Mouse (Mus musculus) forebrain, embryonic 15.5 days (tissue): ENCODE data around the gene Ppig. TPM values are rescaled to one million over a fixed set of nuclear protein-coding genes. Genes with fewer than 3 reads are reported as not detected.

Experiments used
- ATAC-seq: fragments of 200-750 bp; cut with Nextera tagmentation; replicated peaks from 2 replicates; pipeline ENCODE4 v1.8.0; 2017; ENCODE audit warnings: mild to moderate bottlenecking, moderate TSS enrichment, moderate library complexity
- H3K27ac ChIP-seq: fragments of 300-500 bp; sonication (generic); replicated peaks from 2 replicates; pipeline ENCODE4 v1.5.1; 2015; ENCODE audit warnings: mild to moderate bottlenecking, inconsistent platforms
- H3K27me3 ChIP-seq: fragments of 300-500 bp; sonication (generic); 2 replicates; pipeline ENCODE4 v1.6.1; 2015; ENCODE audit warnings: inconsistent platforms
- H3K36me3 ChIP-seq: fragments of 300-500 bp; sonication (generic); 2 replicates; pipeline ENCODE4 v1.6.1; 2015; ENCODE audit warnings: mild to moderate bottlenecking, inconsistent platforms
- H3K4me1 ChIP-seq: fragments of 300-500 bp; sonication (generic); 2 replicates; pipeline ENCODE4 v1.6.1; 2015; ENCODE audit warnings: inconsistent platforms
- H3K4me2 ChIP-seq: fragments of 300-500 bp; sonication (generic); replicated peaks from 2 replicates; pipeline ENCODE4 v1.6.1; 2015; ENCODE audit warnings: mild to moderate bottlenecking, inconsistent platforms
- H3K4me3 ChIP-seq: fragments of 300-500 bp; sonication (generic); 2 replicates; pipeline ENCODE4 v1.5.1; 2015; ENCODE audit warnings: mild to moderate bottlenecking, inconsistent platforms
- H3K9ac ChIP-seq: fragments of 300-500 bp; sonication (generic); replicated peaks from 2 replicates; pipeline ENCODE4 v1.6.1; 2015; ENCODE audit warnings: mild to moderate bottlenecking, inconsistent platforms
- H3K9me3 ChIP-seq: fragments of 300-500 bp; sonication (generic); 2 replicates; pipeline ENCODE4 v1.6.1; 2016; ENCODE audit warnings: inconsistent platforms
- WGBS: fragments of 180-500 bp; shearing (Covaris S2); methylation state at CpG from one replicate; pipeline ENCODE4 v1.1.7; 2015; ENCODE audit warnings: mixed read lengths; 5-methylcytosine and 5-hydroxymethylcytosine counted together
- polyA plus RNA-seq: library from polyadenylated mRNA; unstranded; fragments of >200 nt; fragmentation: Nextera tagmentation; extraction: Ambion mirVana; gene quantifications from 2 replicates; pipeline ENCODE4 v1.2.1, GENCODE M21; 2015

Ppig gene
- polyA plus RNA-seq, 1 experiment from 2014 or later: 129 TPM

GRCm38 (mm10) chr2:69764716-69765115, 42.4 kb downstream of the Ppig start:
- H3K4me3 ChIP-seq: no peak overlapping the region
- H3K36me3 ChIP-seq: no peaks in the 10 kb centered on the region
- no peak overlapping the region for H3K27ac ChIP-seq
- H3K9me3 ChIP-seq: no peaks in the 10 kb centered on the region
- H3K9ac ChIP-seq: no peak overlapping the region
- H3K4me2 ChIP-seq: no peak overlapping the region
- no peak for ATAC-seq
- no peaks in the 10 kb centered on the region for H3K4me1 ChIP-seq
- WGBS: 82% methylated on average over 1 of the region's 1 CpGs
- H3K27me3 ChIP-seq: no peaks in the 10 kb centered on the region

- no peaks in the 10 kb centered on the region for H3K27me3 ChIP-seq
- no peak overlapping the region for H3K27ac ChIP-seq
- peaks cover 6% of the 10 kb centered on the region; the same call in 1 of the 2 replicates for H3K36me3 ChIP-seq
- 98% methylated on average over 3 of the region's 3 CpGs for WGBS
- no peak overlapping the region for H3K4me2 ChIP-seq
- H3K4me1 ChIP-seq: no peaks in the 10 kb centered on the region
- no peaks in the 10 kb centered on the region for H3K9me3 ChIP-seq
- ATAC-seq: no peak
- no peak overlapping the region for H3K4me3 ChIP-seq
- no peak overlapping the region for H3K9ac ChIP-seq
Measured at GRCm38 (mm10) chr2:69773331-69773730, 51.0 kb downstream of the Ppig start.

GRCm38 (mm10) chr2:69777985-69778835, 55.9 kb downstream of the Ppig start:
- Histone ChIP-seq H3K4me1 (no peaks in the 10 kb centered on the region), H3K4me3 (no peak overlapping the region), H3K9ac (no peak overlapping the region), H3K4me2 (no peak overlapping the region), H3K27me3 (no peaks in the 10 kb centered on the region), H3K9me3 (no peaks in the 10 kb centered on the region), H3K36me3 (peaks cover 6% of the 10 kb centered on the region; the same call in 1 of the 2 replicates), H3K27ac (no peak overlapping the region)
- whole genome bisulfite sequencing: 75% methylated on average over 7 of the region's 7 CpGs
- no peak for ATAC-seq

GRCm38 (mm10) chr2:69778836-69779177, 56.5 kb downstream of the Ppig start:
- no peak overlapping the region for H3K27ac ChIP-seq
- WGBS: 47% methylated on average over 5 of the region's 5 CpGs
- H3K4me3 ChIP-seq: no peak overlapping the region
- no peak overlapping the region for H3K4me2 ChIP-seq
- H3K9me3 ChIP-seq: no peaks in the 10 kb centered on the region
- H3K36me3 ChIP-seq: peaks cover 5% of the 10 kb centered on the region; the same call in 1 of the 2 replicates
- no peaks in the 10 kb centered on the region for H3K27me3 ChIP-seq
- no peak overlapping the region for H3K9ac ChIP-seq
- no peak for ATAC-seq
- H3K4me1 ChIP-seq: no peaks in the 10 kb centered on the region

GRCm38 (mm10) chr2:69788974-69789373, 66.6 kb downstream of the Ppig start:
- H3K27me3 ChIP-seq: no peaks in the 10 kb centered on the region
- peak overlapping the region; percentile 83 for H3K4me3 ChIP-seq
- peak overlapping the region; percentile 90 for H3K27ac ChIP-seq
- ATAC-seq: peak; percentile 58
- peaks cover 10% of the 10 kb centered on the region for H3K36me3 ChIP-seq
- H3K4me1 ChIP-seq: peaks cover 18% of the 10 kb centered on the region
- WGBS: 22% methylated on average over 9 of the region's 9 CpGs
- H3K9ac ChIP-seq: peak overlapping the region; percentile 54
- peak overlapping the region; percentile 86 for H3K4me2 ChIP-seq
- H3K9me3 ChIP-seq: no peaks in the 10 kb centered on the region

- WGBS: 1% methylated on average over 48 of the region's 48 CpGs
- Histone ChIP-seq H3K4me3 (peak within 1 kb of the TSS; percentile 83), H3K9me3 (no peaks in the 10 kb centered on the region), H3K36me3 (peaks cover 13% of the 10 kb centered on the region), H3K9ac (peak within 1 kb of the TSS; percentile 74), H3K4me2 (peak within 1 kb of the TSS; percentile 86), H3K27ac (peak within 1 kb of the TSS; percentile 90), H3K27me3 (no peaks in the 10 kb centered on the region), H3K4me1 (peaks cover 18% of the 10 kb centered on the region)
- peak; percentile 97 for ATAC-seq
Measured at GRCm38 (mm10) chr2:69789429-69790069, 67.2 kb downstream of the Ppig start, which contains the start of the genes Ccdc173 and Phospho2. TSS of gene Ccdc173 (minus strand) at chr2:69789575. TSS of gene Phospho2 (plus strand) at chr2:69789623.

GRCm38 (mm10) chr2:69790285-69790684, 67.9 kb downstream of the Ppig start:
- peak overlapping the region; percentile 83 for H3K4me3 ChIP-seq
- H3K9me3 ChIP-seq: no peaks in the 10 kb centered on the region
- peaks cover 20% of the 10 kb centered on the region for H3K36me3 ChIP-seq
- no peaks in the 10 kb centered on the region for H3K27me3 ChIP-seq
- H3K27ac ChIP-seq: peak overlapping the region; percentile 90; the same call in 1 of the 2 replicates
- under 1% methylated on average over 10 of the region's 10 CpGs for WGBS
- peaks cover 18% of the 10 kb centered on the region for H3K4me1 ChIP-seq
- peak; percentile 21; the same call in 1 of the 2 replicates for ATAC-seq
- peak overlapping the region; percentile 74; the same call in 1 of the 2 replicates for H3K9ac ChIP-seq
- H3K4me2 ChIP-seq: peak overlapping the region; percentile 86

GRCm38 (mm10) chr2:69790722-69791121, 68.4 kb downstream of the Ppig start:
- Histone ChIP-seq H3K36me3 (peaks cover 24% of the 10 kb centered on the region), H3K4me1 (peaks cover 18% of the 10 kb centered on the region), H3K27ac (0 out of 2 replicates have a peak overlapping the region, but pooled peaks have one; percentile 90), H3K27me3 (no peaks in the 10 kb centered on the region), H3K9ac (0 out of 2 replicates have a peak overlapping the region, but pooled peaks have one; percentile 7), H3K9me3 (no peaks in the 10 kb centered on the region), H3K4me3 (peak overlapping the region; percentile 83; the same call in 1 of the 2 replicates), H3K4me2 (peak overlapping the region; percentile 86; the same call in 1 of the 2 replicates)
- ATAC-seq: no peak
- WGBS: 69% methylated on average over 4 of the region's 4 CpGs

- ATAC-seq: no peak
- H3K4me1 ChIP-seq: no peaks in the 10 kb centered on the region
- WGBS: 66% methylated on average over 5 of the region's 5 CpGs
- H3K4me2 ChIP-seq: no peak overlapping the region
- no peak overlapping the region for H3K9ac ChIP-seq
- H3K27ac ChIP-seq: no peak overlapping the region
- H3K27me3 ChIP-seq: no peaks in the 10 kb centered on the region
- no peaks in the 10 kb centered on the region for H3K9me3 ChIP-seq
- H3K36me3 ChIP-seq: peaks cover under 1% of the 10 kb centered on the region; the same call in 1 of the 2 replicates
- H3K4me3 ChIP-seq: no peak overlapping the region
Measured at GRCm38 (mm10) chr2:69802911-69803312, 80.6 kb downstream of the Ppig start.

Other genes starting within 250 kb of the Ppig start
- 0.24 and 0.47 TPM in 2 replicates for gene Lrp2, start 136.5 kb upstream of the Ppig start, polyA plus RNA-seq
- gene Bbs5, start 75.4 kb upstream of the Ppig start, polyA plus RNA-seq: 20.0 and 21.7 TPM in 2 replicates
- gene Klhl41, start 52.4 kb upstream of the Ppig start, polyA plus RNA-seq: 0.20 and 0.25 TPM in 2 replicates
- 14.2 and 15.4 TPM in 2 replicates for gene Fastkd1, start 9.0 kb upstream of the Ppig start, polyA plus RNA-seq
- 2.6 and 3.1 TPM in 2 replicates for gene Ccdc173, start 67.0 kb downstream of the Ppig start, polyA plus RNA-seq
- gene Phospho2, start 67.1 kb downstream of the Ppig start, polyA plus RNA-seq: 36.7 and 38.5 TPM in 2 replicates
- 64.5 TPM in 2 replicates for gene Klhl23, start 99.4 kb downstream of the Ppig start, polyA plus RNA-seq
- gene Ssb, start 139.0 kb downstream of the Ppig start, polyA plus RNA-seq: 299 and 312 TPM in 2 replicates
- 27.2 and 34.6 TPM in 2 replicates for gene Mettl5, start 163.1 kb downstream of the Ppig start, polyA plus RNA-seq
- gene Ubr3, start 174.7 kb downstream of the Ppig start, polyA plus RNA-seq: 15.2 and 16.2 TPM in 2 replicates